Mouse (Mus musculus) midbrain, embryonic 16.5 days (tissue): ENCODE results near the gene Ttc21a. TPM values are rescaled to one million over a fixed set of nuclear protein-coding genes. Genes with fewer than 3 reads are reported as not detected.
"Not testable (repeated sequence)": the region's sequence is repeated elsewhere in the genome, so short reads cannot be mapped to it uniquely, and the experiment has no call there.

Source experiments
- ATAC-seq: fragments of 200-750 bp; cut with Nextera tagmentation; 2 replicates; pipeline ENCODE4 v1.8.0; 2017; ENCODE audit warnings: moderate TSS enrichment
- H3K27ac ChIP-seq: fragments of 300-500 bp; sonication (generic); 2 replicates; pipeline ENCODE4 v1.5.1; 2014; ENCODE audit warnings: mild to moderate bottlenecking, low read length, mixed read lengths
- H3K27me3 ChIP-seq: fragments of 300-500 bp; sonication (generic); 2 replicates; pipeline ENCODE4 v1.6.1; 2014; ENCODE audit warnings: low read depth, low read length, mixed read lengths; ENCODE audit not compliant: control insufficient read depth, insufficient read depth
- H3K36me3 ChIP-seq: fragments of 300-500 bp; sonication (generic); 2 replicates; pipeline ENCODE4 v1.6.1; 2014; ENCODE audit warnings: mild to moderate bottlenecking, low read length, moderate library complexity, mixed read lengths; ENCODE audit not compliant: control insufficient read depth, insufficient read depth
- H3K4me1 ChIP-seq: fragments of 300-500 bp; sonication (generic); 2 replicates; pipeline ENCODE4 v1.6.1; 2014; ENCODE audit warnings: mild to moderate bottlenecking, low read length, mixed read lengths; ENCODE audit not compliant: control insufficient read depth, insufficient read depth
- H3K4me2 ChIP-seq: fragments of 300-500 bp; sonication (generic); 2 replicates; pipeline ENCODE4 v1.6.1; 2014; ENCODE audit warnings: mild to moderate bottlenecking, low read length, mixed read lengths
- H3K4me3 ChIP-seq: fragments of 300-500 bp; sonication (generic); 2 replicates; pipeline ENCODE4 v1.5.1; 2014; ENCODE audit warnings: low read depth, mild to moderate bottlenecking, low read length, moderate library complexity, mixed read lengths
- H3K9ac ChIP-seq: fragments of 300-500 bp; sonication (generic); 2 replicates; pipeline ENCODE4 v1.6.1; 2014; ENCODE audit warnings: low read depth, low read length, mixed read lengths
- H3K9me3 ChIP-seq: fragments of 300-500 bp; sonication (generic); replicated peaks from 2 replicates; pipeline ENCODE4 v1.6.1; 2014; ENCODE audit warnings: mild to moderate bottlenecking, low read length, mixed read lengths; ENCODE audit not compliant: control insufficient read depth, poor library complexity, severe bottlenecking
- WGBS: fragments of 180-500 bp; shearing (Covaris S2); extraction: QIAGEN DNeasy Blood & Tissue Kit; methylation state at CpG from one replicate; pipeline ENCODE4 v1.1.7; 2014; 5-methylcytosine and 5-hydroxymethylcytosine counted together
- polyA plus RNA-seq: library from polyadenylated mRNA; unstranded; fragments of >200 nt; fragmentation: Nextera tagmentation; extraction: Ambion mirVana; gene quantifications from 2 replicates; pipeline ENCODE4 v1.2.1, GENCODE M21; 2015

Gene Ttc21a
- polyA plus RNA-seq, 1 experiment from 2014 or later = 1.0 TPM

- no peak for ATAC-seq
- H3K4me2 ChIP-seq = no peak overlapping the region
- H3K4me1 ChIP-seq = no peaks in the 10 kb centered on the region
- H3K4me3 ChIP-seq = no peak overlapping the region
- H3K9ac ChIP-seq = no peak overlapping the region
- H3K36me3 ChIP-seq = no peaks in the 10 kb centered on the region
- H3K27me3 ChIP-seq = 0 out of 2 replicates have a peak, but pooled peaks cover 3% of the 10 kb centered on the region
- no peaks in the 10 kb centered on the region for H3K9me3 ChIP-seq
- no peak overlapping the region for H3K27ac ChIP-seq
- WGBS = 83% methylated on average over 7 of the region's 7 CpGs
Observed at GRCm38 (mm10) chr9:120009226-120009841, 71.9 kb downstream of the Ttc21a start.

- no peak for ATAC-seq
- Histone ChIP-seq H3K9me3 (no peaks in the 10 kb centered on the region), H3K9ac (no peak overlapping the region), H3K27ac (no peak overlapping the region), H3K4me2 (no peak overlapping the region), H3K4me3 (no peak overlapping the region), H3K4me1 (no peaks in the 10 kb centered on the region), H3K27me3 (0 out of 2 replicates have a peak, but pooled peaks cover 3% of the 10 kb centered on the region), H3K36me3 (no peaks in the 10 kb centered on the region)
- 96% methylated on average over 3 of the region's 3 CpGs for whole genome bisulfite sequencing
Observed at GRCm38 (mm10) chr9:120009871-120010270, 72.5 kb downstream of the Ttc21a start.

GRCm38 (mm10) chr9:120010781-120011511 lies 73.5 kb downstream of the Ttc21a start:
- no peaks in the 10 kb centered on the region for H3K4me1 ChIP-seq
- peak; percentile 92 for ATAC-seq
- H3K4me2 ChIP-seq = peak overlapping the region; percentile 58
- 0 out of 2 replicates have a peak, but pooled peaks cover 3% of the 10 kb centered on the region for H3K27me3 ChIP-seq
- no peaks in the 10 kb centered on the region for H3K9me3 ChIP-seq
- peak overlapping the region; percentile 34 for H3K4me3 ChIP-seq
- H3K9ac ChIP-seq = peak overlapping the region; percentile 55
- WGBS = 2% methylated on average over 56 of the region's 60 CpGs
- H3K27ac ChIP-seq = peak overlapping the region; percentile 88
- H3K36me3 ChIP-seq = no peaks in the 10 kb centered on the region

- Histone ChIP-seq H3K9ac (peak overlapping the region; percentile 55), H3K9me3 (no peaks in the 10 kb centered on the region), H3K4me2 (peak overlapping the region; percentile 58), H3K4me1 (no peaks in the 10 kb centered on the region), H3K27me3 (0 out of 2 replicates have a peak, but pooled peaks cover 3% of the 10 kb centered on the region), H3K36me3 (no peaks in the 10 kb centered on the region), H3K4me3 (peak overlapping the region; percentile 34), H3K27ac (peak overlapping the region; percentile 88)
- under 1% methylated on average over 10 of the region's 10 CpGs for WGBS
- peak; percentile 84 for ATAC-seq
Observed at GRCm38 (mm10) chr9:120011533-120011932, 74.1 kb downstream of the Ttc21a start.

- not testable (repeated sequence) for H3K9me3 ChIP-seq, H3K27ac ChIP-seq, H3K36me3 ChIP-seq, ATAC-seq, H3K4me2 ChIP-seq, H3K9ac ChIP-seq, H3K27me3 ChIP-seq, H3K4me1 ChIP-seq, H3K4me3 ChIP-seq
- 88% methylated on average over 6 of the region's 6 CpGs for WGBS
Observed at GRCm38 (mm10) chr9:120012161-120012560, 74.8 kb downstream of the Ttc21a start.

- no peak overlapping the region for H3K9ac ChIP-seq
- H3K4me3 ChIP-seq = no peak overlapping the region
- ATAC-seq = no peak
- no peak overlapping the region for H3K4me2 ChIP-seq
- no peaks in the 10 kb centered on the region for H3K4me1 ChIP-seq
- no peak overlapping the region for H3K27ac ChIP-seq
- 91% methylated on average over 5 of the region's 5 CpGs for WGBS
- H3K9me3 ChIP-seq = no peaks in the 10 kb centered on the region
- H3K27me3 ChIP-seq = 0 out of 2 replicates have a peak, but pooled peaks cover 3% of the 10 kb centered on the region
- no peaks in the 10 kb centered on the region for H3K36me3 ChIP-seq
Observed at GRCm38 (mm10) chr9:120012781-120013180, 75.4 kb downstream of the Ttc21a start.

GRCm38 (mm10) chr9:120013251-120013820 lies 75.9 kb downstream of the Ttc21a start:
- H3K9me3 ChIP-seq = no peaks in the 10 kb centered on the region
- 0 out of 2 replicates have a peak, but pooled peaks cover 3% of the 10 kb centered on the region for H3K27me3 ChIP-seq
- H3K36me3 ChIP-seq = no peaks in the 10 kb centered on the region
- H3K9ac ChIP-seq = no peak overlapping the region
- no peak overlapping the region for H3K4me3 ChIP-seq
- no peaks in the 10 kb centered on the region for H3K4me1 ChIP-seq
- 74% methylated on average over 11 of the region's 11 CpGs for WGBS
- H3K27ac ChIP-seq = no peak overlapping the region
- H3K4me2 ChIP-seq = no peak overlapping the region
- ATAC-seq = no peak

- no peak overlapping the region for H3K4me2 ChIP-seq
- no peaks in the 10 kb centered on the region for H3K36me3 ChIP-seq
- 0 out of 2 replicates have a peak, but pooled peaks cover 3% of the 10 kb centered on the region for H3K27me3 ChIP-seq
- ATAC-seq = no peak
- no peak overlapping the region for H3K27ac ChIP-seq
- H3K4me3 ChIP-seq = no peak overlapping the region
- no peaks in the 10 kb centered on the region for H3K9me3 ChIP-seq
- H3K9ac ChIP-seq = no peak overlapping the region
- 73% methylated on average over 6 of the region's 6 CpGs for WGBS
- H3K4me1 ChIP-seq = no peaks in the 10 kb centered on the region
Observed at GRCm38 (mm10) chr9:120014828-120015227, 77.4 kb downstream of the Ttc21a start.

- Histone ChIP-seq H3K36me3 (no peaks in the 10 kb centered on the region), H3K4me2 (no peak overlapping the region), H3K9ac (no peak overlapping the region), H3K27ac (no peak overlapping the region), H3K9me3 (no peaks in the 10 kb centered on the region), H3K4me1 (no peaks in the 10 kb centered on the region), H3K27me3 (0 out of 2 replicates have a peak, but pooled peaks cover 3% of the 10 kb centered on the region), H3K4me3 (no peak overlapping the region)
- WGBS = 75% methylated on average over 10 of the region's 10 CpGs
- no peak for ATAC-seq
Observed at GRCm38 (mm10) chr9:120016956-120017355, 79.5 kb downstream of the Ttc21a start.
